Mouse (Mus musculus): ENCODE measurements around the gene Ccdc157.
"Not testable (repeated sequence)": the region's sequence is repeated elsewhere in the genome, so short reads cannot be mapped to it uniquely, and the experiment has no call there.

The Ccdc157 gene

GRCm38 (mm10) chr11:4133450-4133849 is 26.6 kb downstream of the Ccdc157 start:
- DNase-seq (ENCODE audit: low read depth, low spot score) = peak; percentile 80

- DNase-seq (ENCODE audit: low read depth, low spot score) = not testable (repeated sequence)
Observed at GRCm38 (mm10) chr11:4128461-4128860, 31.6 kb downstream of the Ccdc157 start.

GRCm38 (mm10) chr11:4127059-4127458 is 33.0 kb downstream of the Ccdc157 start:
- peak; percentile 55 for DNase-seq (ENCODE audit: low read depth, low spot score)

DNA sequence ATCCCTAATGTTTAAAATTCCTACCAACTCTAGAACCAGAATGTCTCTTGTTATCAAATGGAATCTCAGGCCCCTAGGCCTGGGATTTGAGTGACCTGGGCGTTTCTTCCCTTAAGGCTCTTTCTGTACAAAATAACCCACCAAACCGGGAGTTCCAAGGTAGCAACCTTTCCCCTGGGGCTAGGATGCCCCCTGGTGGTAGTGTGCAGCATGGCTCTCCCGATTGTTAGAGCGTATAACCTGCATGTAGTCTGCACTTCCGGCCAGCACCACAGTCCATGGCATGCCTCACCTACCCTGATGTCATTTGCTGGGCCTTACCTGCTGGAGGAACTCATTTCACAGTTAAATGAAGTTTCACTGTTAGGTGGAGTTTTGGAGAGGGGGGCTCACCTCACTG is 36.2 kb downstream of the Ccdc157 start:
- DNase-seq (ENCODE audit: low read depth, low spot score) = peak; percentile 84

GRCm38 (mm10) chr11:4122742-4123579 is 37.1 kb downstream of the Ccdc157 start, which contains the start of gene Sec14l2:
TSS of gene Sec14l2 (minus strand) at chr11:4123415.
- DNase-seq (ENCODE audit: low read depth, low spot score) = peak; percentile 87

- DNase-seq (ENCODE audit: low read depth, low spot score) = no peak
Observed at GRCm38 (mm10) chr11:4122226-4122625, 37.9 kb downstream of the Ccdc157 start.

DNA sequence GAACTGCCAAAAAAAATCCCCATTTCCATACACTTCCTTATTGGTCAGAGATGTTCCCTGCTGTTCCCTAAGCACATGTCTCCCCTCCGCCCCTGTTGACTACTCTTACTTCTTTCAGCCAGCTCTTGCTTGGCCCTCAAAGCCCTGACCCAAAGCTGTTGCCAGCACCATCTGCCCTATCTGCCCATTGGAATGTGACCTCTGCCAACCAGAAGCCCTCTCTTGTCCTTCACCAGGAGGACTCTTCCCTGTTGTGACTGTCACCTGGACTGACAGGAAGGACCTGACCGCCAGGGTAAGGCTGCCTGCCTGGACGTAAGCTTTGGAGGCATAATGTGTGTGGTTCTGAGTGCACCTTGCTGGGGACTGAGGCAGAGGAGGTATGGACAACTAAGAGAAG is 38.4 kb downstream of the Ccdc157 start:
- no peak for DNase-seq (ENCODE audit: low read depth, low spot score)

GRCm38 (mm10) chr11:4119635-4120034 is 40.5 kb downstream of the Ccdc157 start:
- DNase-seq (ENCODE audit: low read depth, low spot score) = no peak

DNA sequence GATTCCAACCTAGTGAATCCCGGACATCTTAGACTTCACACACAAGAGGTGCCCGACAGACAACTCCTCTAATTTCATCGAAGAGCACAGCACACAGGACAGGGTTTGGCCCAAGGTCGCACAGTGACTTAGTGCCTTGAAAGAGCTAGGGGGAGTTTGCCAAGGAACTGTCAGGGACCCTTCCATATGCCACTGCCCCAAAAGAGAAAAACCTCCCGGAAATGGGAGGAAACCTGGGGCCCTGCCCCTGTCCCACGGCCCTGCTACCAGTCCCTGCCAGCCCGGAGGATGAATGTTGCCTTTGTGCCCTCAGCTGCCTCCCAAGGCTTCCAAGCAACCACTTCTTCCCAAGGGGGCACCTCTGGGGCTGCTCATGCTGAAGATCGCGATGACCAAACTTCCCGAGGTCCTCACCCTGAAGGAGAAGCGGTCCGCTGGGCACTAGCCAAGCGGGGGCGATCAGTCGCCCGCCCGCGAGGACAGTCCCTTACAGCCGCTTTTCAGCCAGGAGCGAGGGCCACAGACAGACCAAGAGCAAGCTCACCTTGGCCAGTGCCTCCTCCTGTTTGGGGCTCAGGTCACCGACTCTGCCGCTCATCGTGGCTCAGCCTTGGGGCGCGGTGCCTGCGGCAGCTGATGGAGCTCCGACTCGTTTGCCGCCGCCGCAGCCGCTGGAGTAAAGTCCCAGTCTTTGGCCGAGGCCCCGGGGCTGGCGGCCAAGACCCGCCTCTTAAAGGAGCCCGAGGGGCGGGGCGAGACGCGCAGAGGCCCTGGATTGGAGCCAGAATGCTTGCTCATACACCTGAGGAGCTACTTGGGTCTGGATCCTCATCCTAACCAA is 41.8 kb downstream of the Ccdc157 start:
- peak; percentile 82 for DNase-seq (ENCODE audit: low read depth, low spot score)

DNA sequence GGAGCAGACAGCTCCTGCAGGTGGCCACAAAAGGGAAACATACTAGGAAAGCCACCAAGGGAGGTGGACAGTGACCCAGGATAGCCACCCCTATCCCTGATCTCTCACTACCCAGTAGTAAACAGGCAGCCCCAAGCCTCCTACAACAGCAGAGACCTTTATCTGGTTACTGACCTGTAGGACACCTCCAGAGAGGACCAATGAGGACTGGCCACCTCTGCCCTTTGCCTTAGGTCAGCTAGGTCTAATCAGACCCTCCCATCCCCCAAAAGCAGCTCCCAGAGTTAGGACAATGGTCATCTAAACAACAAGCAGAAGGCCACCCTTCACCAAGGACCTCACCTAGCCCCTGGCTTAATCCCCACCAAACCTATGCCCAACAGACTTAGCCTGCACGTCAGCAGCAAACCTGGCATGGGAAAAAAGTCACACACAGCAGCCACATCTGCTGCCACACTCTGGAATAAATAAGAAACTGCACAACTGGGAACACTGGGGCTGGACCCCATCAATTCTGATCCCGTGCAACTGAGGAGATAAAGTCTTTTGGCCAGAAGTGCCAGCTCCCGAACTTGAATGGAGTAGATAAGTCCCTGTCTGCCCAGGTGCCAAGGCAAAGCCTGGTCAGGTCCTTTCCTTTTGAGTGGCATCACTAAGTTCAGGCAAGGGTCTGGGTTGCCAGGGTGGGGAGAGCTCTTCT is 42.6 kb downstream of the Ccdc157 start:
- no peak for DNase-seq (ENCODE audit: low read depth, low spot score)

- no peak for DNase-seq (ENCODE audit: low read depth, low spot score)
Observed at GRCm38 (mm10) chr11:4116458-4117141, 43.5 kb downstream of the Ccdc157 start.

DNA sequence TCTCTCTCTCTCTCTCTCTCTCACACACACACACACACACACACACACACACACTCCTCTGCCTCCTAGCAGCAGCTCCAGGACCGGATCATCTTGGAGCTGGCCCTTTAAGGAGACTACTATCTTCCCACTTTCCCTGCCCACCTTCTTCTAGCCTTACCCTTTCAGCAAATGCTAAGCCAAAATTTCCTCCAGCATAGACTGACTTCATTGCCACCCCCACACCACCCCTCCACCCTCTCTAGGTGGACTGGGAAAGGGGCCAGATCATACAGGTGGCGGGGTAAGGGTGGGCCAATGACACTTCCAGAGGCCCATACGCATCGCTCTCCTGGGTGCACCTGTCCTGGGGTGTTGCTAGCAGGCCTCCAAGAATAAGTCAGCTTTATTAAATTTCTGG is 44.7 kb downstream of the Ccdc157 start:
- DNase-seq (ENCODE audit: low read depth, low spot score) = no peak

- DNase-seq (ENCODE audit: low read depth, low spot score) = not testable (repeated sequence)
Observed at GRCm38 (mm10) chr11:4114541-4114940, 45.6 kb downstream of the Ccdc157 start.

- no peak for DNase-seq (ENCODE audit: low read depth, low spot score)
Observed at GRCm38 (mm10) chr11:4113970-4114369, 46.1 kb downstream of the Ccdc157 start.

DNA sequence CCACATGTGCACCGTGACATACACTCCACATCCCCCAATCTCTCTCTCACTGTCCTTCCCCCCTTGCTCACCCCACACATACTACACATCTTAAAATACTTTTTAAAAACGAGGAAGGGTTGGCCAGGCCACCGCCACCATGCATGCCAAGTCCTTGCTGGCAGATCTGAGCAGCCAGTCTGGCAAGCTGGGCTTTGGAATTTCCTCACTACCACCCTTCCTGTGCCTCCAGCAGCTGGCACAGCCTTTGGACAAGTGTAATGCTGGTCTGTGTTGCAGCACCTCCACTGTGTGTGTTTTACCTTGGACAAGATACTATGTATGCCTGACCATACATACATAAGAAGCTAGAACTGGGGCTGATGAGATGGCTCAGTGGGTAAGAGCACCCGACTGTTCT is 46.6 kb downstream of the Ccdc157 start:
- no peak for DNase-seq (ENCODE audit: low read depth, low spot score)

DNA sequence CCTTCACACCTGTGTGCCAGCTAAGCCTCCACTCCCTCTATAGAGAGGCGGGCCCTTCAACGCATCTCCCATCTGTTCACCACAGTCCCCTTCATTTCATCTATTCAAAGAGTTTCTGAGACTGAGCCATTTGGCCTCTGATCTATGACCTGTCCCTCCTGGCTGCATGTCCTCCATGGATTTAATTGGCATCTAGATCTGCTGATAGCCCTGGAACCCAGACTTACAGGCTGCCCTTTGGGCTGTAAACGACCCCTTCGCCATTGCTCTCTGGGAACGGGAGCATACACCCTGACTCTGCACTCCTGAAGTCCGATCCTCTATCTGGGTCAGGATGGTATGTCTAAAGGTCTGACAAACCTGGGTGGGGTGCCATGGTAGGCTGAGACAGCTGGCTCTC is 47.2 kb downstream of the Ccdc157 start:
- DNase-seq (ENCODE audit: low read depth, low spot score) = no peak

DNA sequence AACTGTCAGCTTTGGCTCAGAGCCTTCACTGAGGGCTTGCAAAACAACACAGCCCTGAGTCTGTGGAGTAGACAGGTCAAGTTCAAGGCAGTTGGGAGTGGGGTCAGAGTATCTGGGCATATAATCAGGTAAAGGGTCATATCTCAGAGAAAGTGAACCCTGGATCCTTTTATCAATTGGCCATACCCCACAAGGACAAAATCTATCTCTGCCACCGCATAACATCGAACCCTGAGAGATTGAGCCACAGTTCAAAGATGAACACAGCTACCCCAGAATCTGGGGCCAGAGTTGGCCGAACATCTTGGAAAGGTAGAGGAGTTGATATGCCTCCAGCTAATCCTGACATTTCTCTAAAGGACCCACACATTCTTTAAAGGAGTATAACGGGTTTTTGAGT is 48.1 kb downstream of the Ccdc157 start:
- DNase-seq (ENCODE audit: low read depth, low spot score) = no peak

- no peak for DNase-seq (ENCODE audit: low read depth, low spot score)
Observed at GRCm38 (mm10) chr11:4108691-4109090, 51.4 kb downstream of the Ccdc157 start.

GRCm38 (mm10) chr11:4107901-4108300 is 52.2 kb downstream of the Ccdc157 start:
- not testable (repeated sequence) for DNase-seq (ENCODE audit: low read depth, low spot score)

- DNase-seq (ENCODE audit: low read depth, low spot score) = no peak
Observed at GRCm38 (mm10) chr11:4105444-4105843, 54.6 kb downstream of the Ccdc157 start.

GRCm38 (mm10) chr11:4104989-4105388 is 55.1 kb downstream of the Ccdc157 start:
- no peak for DNase-seq (ENCODE audit: low read depth, low spot score)

Data from R1 (cell line).